Mouse (Mus musculus) lung, postnatal 25 days (tissue): ENCODE measurements around the gene Lasp1.
A peak's percentile ranks its signal among the peaks of the same experiment; 100 is the strongest.

Source experiments
- DNase-seq: peaks from one replicate; pipeline ENCODE4 v3.0.0; 2022; ENCODE audit warnings: low spot score

The Lasp1 gene

DNA sequence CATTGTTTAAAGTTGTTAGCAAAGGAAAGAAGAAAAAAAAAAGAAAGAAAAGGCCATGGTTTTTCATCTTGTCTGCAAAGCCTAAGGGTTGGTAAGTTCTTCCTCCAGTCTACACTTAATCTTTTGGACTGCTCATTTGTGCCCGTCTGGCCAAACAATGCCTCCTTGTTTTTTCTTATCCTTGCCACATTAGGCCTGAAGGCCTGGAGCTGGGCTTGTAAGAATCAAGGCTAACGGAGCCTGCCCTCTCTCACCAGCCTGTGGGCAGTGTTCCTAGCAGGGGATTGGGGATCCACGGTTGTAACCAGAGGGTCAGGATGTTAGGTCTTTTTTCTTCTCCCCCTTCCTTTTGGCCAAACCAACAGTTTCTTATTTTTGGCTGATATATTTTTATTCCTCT is 12.2 kb downstream of the Lasp1 start:
- DNase-seq = no peak

DNA sequence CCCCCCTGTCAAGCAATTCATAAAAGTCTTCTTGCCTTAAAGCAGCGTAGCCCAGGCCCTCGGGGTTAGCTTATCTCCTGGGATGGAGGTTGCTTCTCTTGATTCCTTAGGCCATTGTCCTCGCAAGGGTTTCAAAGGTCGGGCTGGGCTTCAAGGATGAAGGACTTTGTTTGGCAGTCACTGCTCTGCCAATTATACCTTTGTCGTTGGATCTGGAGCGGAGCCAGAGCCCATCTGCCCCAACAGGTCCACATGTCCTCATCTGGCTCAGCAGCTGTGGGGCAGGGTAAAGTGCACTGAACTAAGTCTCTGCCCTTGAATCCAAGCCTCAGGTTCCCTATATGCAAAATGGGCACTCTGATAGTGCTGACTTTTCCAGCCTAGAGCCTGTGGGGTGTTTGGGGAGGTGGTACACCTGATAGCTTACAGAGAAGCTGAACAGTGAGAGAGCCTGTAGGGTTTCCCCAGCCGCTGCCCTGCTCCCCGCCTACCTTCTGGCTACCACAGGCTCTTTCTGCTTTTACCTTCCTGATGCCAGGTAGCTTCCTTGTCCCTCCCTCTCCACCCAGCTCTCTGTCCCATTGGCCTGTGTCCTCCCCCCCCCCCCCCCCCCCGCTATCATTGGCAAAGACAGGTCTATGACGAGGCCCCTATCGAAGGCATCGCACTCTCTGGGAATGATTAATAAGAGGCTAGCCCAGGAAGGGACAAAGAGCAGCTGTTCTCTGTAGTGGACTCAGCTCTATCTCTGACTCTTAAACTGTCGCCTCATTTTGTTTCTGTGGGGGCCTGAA is 13.0 kb downstream of the Lasp1 start:
- no peak for DNase-seq

DNA sequence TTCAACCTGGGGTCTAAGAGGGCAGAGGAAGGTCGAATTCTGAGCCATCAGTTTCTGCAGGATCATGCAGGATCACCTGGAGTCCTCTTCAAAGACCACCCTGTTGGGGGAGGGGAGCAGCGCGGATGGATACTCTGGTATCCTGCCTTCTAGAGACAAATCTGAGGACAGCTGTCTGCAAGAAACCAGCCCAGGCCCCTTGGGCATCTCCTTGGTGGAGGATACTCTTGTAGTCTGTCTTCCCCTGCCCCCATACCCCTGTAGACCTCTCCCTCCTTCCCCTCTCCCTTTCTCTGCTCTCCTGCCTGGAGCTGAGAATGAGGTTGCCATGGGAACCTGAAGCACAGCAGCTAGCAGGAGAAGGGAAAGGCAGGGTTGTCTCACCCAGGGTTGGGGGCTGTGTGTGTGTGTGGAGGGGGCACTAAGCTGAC is 13.7 kb downstream of the Lasp1 start:
- DNase-seq = no peak

DNA sequence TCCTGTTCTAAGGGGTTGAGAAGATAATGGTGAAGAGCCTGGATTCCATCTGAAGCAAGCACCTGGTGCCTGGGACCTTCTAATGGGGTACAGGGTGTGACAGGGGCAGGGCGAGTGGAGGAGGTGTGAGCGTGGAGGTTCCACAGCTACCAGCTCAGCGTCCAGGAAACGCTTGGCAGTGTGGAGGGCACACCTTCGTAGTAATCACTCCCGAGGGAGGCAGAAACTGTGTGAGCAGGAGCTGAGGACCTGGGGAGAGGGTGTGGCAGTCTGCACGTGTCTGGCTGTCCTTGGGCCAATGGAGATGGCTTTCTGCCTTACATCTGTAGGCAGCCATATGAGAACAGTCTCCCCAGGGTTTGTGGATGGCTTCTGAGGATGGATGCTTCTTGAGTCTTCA is 14.3 kb downstream of the Lasp1 start:
- no peak for DNase-seq

DNA sequence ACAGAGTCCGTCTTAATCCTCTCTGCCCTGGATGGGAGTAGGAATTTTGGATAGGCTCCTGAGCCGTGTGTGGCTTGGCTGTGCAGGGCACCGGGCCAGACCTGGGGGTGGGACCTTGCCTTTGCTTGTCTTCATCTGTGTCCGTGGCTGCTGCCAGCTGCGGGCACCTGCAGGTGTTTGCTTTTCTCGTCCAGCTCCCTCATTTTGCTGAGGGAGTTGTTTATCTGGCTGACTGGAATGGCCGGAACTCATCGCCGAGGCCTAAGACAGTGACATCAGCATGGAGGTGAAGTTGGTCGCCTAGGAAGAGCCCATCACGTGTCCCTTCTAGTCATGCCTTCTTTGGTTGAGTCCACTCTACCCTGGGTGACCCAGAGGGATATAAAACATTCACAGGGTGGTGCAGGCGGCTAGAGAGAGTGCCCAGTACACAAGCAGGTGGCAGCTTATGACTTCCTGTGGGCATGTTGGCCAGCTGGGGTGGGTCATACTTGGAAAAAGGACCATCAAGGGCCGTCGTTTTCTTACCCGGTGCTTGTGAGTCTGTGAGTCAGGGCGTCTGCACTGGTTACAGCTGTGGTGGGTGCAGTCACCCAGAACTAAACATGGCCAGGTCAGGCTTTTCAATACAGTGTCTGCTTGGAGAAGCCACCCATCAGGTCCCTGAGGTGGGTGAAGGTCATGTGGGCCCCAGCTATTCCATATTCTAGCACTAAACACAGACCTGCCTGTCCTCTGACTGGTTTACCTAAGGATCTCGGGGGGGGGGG is 15.1 kb downstream of the Lasp1 start:
- no peak for DNase-seq

DNA sequence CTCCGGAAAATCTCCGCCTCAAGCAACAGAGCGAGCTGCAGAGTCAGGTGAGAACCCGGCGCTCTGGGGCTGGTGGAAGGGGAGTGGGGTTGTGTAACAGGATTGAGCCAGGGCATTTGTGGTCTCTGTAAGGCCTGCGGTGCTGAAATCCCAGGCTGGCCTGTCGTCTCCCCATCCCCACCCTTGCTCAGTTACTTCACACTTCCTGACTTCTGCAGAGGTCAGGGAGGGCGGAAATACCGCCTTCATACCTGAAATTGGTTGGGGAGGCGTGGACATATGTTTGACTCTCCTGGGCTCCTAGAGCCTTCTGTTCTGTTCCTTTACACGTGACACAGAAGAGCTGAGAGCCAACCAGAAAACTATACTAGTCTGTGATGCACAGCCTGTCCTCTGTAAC is 16.9 kb downstream of the Lasp1 start:
- no peak for DNase-seq

DNA sequence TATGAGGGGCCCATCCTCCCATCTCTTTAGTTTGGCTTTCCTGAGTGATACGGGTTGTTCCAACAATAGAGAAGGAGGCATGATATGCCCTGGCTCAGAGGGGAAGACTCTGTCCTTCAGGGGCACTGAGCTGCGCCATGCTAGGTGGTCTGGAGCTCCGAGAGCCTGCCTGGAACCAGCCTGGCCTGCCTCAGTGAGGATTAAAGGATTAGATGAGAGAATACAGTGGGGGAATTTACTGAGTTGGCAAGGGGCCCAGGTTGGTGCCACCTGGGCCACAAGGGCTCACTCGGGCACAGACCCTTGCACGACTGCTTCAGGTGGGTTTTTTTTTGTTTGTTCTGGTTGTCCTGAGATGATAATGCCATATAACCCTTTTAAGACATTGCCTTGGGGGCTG is 17.4 kb downstream of the Lasp1 start:
- no peak for DNase-seq

DNA sequence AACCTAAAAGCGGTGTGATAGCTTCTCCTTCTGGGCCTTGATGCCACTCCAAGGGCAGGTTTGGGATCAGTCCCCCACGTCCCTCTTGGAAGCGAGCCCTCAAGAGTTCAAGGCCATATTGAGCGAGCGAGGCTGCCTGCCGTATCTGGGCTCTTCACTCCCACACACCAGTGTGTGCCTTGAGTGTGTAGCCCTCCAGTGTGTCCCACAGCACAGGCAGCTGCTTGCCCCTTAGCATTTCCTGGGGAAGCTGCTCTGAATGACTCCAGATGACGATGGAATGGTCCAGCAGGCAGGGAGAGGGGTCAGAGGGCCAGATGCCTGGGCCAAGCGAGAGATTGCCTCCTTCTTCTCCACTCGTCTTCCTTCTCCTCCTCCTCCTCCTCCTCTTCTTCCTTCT is 18.1 kb downstream of the Lasp1 start:
- DNase-seq = no peak

DNA sequence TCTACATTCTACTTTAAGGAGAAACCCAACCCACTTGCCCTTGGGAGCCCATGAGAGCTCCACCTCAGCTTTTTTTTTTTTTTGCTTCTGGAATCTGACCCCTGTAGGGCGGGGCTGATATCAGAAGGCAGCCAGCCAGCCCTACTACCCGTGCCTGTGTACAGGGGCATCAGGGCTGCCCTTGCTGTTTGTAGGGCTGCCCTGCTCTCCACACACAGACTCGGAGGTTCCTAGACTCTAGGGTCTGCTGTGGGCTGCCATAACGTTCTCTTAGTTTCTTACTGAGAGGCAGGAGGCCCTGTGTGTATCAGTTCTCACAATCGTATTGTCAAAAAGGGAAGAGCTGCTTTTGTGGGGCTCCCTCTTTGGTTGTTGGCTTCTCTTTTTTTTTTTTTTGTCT is 18.6 kb downstream of the Lasp1 start:
- DNase-seq = no peak

DNA sequence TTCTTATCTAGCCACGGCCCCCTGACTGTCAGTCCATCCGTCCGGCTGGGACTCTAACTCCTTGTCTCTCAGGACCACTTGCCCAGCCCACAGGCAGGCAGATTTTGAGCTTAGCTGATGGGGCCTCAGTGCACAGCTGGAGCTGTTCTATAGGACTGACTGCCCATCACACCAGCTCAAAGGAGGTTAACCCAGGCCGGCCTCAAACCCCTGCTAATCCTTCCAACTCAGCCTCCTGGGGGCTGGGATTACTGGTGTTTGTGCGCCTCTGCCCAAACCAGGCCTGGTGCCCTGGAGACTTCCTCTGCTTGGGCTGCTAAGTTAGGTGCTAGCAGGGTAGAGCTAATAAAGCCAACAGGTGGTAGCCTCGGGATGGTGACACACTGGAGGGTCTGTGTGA is 19.2 kb downstream of the Lasp1 start:
- DNase-seq = no peak

DNA sequence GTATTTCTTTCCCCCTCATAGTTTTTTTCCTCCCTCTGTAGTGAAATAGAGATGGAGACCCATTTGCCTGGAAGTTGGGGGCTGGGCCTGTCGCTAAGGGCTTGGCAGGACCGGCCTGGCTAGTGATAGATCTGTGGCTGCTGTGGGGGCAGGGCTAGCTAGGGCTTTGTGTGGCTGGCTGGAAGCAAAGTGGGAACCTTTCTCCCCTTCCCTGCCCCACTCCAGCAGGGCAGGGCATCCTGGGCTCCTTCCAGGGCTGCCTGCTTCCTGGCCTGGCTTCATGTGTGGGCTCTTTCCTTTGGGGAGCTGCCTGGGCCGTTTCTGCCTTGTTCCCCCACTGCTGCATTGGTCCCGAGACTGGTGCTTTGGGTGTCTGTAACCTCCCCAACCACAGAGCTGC is 19.8 kb downstream of the Lasp1 start:
- peak; percentile 48 for DNase-seq

DNA sequence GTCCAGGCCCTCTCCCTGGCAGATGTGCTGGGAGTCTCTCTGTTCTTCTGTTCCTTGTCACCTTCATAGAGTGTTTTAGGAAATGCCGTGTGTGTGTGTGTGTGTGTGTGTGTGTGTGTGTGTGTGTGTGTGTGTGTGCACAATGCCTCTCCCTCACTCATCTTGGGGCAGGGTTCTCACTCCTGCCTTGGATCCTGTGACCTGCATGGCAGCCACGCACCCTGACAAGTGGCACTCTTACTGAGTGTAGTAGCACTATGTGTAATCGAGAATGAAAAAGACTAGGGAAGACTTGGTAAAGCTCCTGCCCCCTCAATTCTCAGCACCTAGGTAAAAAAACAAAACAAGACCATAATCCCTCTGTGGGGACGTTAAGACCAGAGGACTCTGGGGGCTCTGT is 20.3 kb downstream of the Lasp1 start:
- DNase-seq = no peak

DNA sequence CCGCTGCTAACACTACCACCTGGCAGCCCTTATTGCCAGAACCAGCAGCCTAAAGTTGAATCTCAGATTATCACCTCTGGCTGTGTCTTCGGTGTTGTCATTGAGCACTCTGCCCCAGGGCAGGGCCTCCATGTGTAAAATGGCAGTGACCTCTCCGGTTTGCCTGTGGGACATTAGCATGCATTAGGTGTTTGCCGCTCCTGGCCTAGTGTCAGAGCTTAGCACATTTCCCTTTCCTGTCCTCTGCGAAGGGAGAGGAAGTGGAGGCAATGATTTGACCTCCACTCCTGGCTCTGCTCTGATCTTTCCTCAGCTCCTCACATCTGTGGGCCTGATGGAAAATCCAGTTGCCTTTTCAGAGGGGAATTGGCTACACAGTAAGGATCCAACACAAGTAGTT is 21.1 kb downstream of the Lasp1 start:
- DNase-seq = no peak

DNA sequence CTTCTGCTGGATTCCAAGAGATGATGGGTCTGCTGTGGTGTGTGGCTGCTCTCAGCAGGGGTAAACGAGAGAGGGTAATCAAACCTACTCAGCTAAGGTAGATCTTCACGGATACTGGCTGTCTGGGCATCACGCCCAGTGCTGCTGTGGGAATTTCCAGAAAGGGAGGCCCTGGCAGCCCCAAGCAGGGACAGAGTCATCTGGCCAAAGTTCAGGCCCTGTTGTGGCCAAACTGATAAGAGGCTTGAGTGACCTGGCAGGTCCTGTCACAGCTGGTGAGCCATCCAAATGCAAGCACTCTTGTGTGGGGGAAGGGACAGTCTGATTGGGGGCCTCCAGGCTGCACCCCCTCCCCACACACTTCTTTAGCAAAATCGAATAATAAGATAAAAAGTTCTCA is 22.0 kb downstream of the Lasp1 start:
- peak; percentile 63 for DNase-seq

DNA sequence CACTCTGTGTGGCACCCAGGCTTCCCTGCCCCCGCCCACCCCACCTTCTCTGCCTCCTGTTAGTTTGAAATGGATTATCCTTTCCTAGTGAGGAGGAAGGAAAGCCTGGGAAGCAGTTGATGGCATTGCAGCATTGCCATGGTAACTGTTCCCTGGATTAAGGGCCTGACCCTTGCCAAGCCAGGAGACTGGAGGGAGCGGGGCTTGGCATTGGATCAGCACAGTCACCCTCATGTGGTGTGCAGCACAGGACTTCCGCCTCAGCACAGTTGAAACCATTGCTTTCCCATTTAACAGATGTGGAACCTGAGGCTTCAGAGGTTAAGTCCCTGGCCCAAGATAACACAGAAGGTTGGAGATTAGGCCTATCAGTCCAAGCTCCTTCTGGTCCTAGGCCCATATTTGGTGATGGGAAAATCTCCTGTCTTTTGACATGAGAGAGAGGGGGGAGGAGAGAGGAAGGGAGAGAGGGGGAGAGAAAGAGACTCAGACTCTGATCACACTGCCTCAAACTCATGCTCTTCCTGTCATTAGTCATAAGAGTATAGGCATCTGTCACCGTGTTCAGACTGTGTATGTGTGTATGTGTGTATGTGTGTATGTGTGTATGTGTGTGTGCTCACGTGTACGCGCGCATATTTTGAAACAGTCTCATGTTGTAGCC is 22.7 kb downstream of the Lasp1 start:
- no peak for DNase-seq

DNA sequence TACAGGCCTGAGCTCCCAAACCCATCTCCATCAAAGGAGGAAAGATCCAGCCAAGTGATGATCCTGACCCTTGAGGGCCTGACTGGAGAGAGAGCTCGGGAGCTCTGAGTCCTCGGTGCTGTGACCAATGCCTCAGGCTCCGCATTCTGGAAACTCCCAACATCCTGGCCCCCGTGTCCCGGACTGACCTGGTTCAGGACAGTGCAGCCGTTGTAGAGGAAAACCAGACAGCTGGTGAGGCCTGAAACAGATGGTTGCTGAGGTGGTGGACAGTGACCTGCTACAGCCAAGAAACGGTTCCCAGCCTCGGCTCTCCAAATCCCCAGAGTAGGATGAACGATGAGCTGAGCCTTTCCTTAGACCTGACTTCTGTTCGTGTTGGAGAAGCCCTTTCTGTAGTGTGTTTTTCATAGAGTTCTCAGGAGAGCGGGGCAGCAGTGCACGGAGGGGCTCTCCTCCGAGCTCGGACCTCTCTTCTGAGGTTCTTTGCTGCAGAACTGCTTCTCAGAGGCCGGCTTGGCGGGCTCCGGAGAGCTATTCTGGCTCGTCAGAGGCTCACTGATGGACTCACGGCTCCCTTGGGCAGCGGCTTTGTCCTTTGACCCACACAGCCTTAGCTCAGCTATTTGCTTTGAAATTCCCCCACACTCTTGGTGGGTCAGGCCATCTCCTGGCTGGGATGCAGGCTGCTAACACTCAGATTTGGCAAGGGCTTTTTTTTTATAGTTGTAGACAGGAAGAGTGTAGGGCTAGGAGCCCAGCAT is 24.2 kb downstream of the Lasp1 start:
- no peak for DNase-seq

DNA sequence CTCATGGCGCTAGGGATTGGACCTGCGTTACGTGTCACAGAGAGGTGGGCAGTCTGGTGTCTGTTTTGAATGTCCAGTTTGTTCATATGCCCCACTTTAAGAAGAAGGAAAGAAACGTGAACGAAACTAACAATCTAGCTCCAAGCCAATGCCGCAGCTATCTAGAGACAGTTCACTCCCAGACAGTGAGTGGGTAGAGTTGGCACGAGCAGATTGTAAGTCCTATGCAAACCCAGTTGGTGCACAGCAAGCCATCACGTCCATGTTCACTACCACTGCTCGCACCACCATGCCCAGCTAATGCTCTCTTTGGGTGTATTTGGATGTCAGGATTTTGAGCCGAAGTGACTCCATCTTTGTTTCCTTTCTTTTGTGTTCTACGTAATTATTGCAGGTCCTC is 25.4 kb downstream of the Lasp1 start:
- DNase-seq = no peak

DNA sequence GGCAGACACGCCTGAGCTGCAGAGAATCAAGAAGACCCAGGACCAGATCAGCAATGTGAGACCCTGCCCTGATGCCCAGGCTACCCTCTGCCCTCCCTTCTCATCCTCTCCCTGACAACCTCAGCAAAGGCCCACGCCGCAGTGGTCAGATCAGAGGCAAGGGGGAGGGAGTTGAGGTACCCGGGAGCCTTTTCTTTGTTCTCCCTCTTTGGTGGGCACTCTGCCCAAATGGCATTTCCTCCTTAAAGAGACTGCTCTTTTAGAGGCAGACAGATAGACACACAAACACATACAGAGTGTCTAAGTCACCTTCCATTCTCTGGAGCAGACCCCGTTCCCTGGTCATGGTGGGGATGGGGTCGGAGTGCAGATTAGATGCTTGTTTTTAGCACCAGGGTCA is 26.1 kb downstream of the Lasp1 start:
- no peak for DNase-seq

DNA sequence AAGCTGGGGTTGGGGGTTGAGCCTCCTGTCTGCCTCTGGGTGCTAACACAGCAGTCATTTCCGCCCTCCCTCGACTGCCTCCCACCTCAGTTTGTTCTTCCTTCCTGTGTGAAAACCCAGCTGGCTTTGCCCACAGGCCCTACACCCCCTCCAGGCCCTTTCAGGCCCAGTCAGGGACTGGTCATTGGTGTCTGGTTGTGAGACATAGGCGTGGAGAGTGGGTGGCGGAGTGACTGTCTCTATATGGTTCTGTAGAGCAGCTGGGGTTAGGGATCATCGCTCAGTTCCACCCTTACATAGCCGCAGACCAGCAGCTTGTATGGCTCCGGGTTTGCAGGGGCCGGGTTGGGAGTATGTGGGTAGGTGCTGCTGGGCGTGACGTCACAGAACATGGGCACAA is 26.5 kb downstream of the Lasp1 start:
- no peak for DNase-seq

DNA sequence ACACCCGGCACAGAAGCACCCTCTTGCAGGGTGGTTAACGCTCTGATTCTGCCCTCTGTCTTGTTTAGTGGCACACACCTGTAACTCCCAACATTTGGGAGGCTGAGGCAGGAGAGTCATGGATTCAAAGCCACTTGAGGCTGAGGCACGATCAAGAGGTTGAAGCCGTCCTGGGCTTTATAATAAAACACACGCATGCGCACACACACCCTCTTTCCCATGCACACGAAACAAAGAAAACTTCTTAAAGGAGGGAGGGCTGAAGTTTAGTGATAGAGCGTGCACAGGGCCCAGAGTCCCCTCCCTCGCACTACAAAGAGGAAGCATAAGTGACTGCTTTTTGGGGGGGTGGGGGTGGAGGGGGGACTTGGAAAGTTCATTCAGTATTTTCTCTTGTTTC is 27.2 kb downstream of the Lasp1 start:
- no peak for DNase-seq

DNA sequence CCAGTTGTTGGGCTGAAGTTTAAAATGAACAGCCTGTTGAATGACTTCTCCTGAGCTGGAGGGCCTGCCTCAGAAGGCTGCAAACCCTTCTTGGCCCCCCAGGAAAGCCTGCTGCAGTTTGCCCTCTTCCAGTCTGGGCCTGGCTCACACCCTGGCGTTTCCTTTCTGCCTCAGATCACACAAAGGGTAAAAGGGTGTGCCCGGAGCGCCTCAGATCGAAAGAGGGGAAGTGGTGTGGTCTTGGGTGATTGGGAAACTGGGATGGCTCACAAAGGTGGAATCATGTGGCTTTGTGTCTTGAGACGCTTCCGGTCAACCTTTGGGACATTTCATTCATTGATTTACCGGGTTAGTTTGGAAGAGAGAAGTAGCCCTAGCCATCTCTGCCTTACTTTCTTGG is 27.6 kb downstream of the Lasp1 start:
- no peak for DNase-seq

DNA sequence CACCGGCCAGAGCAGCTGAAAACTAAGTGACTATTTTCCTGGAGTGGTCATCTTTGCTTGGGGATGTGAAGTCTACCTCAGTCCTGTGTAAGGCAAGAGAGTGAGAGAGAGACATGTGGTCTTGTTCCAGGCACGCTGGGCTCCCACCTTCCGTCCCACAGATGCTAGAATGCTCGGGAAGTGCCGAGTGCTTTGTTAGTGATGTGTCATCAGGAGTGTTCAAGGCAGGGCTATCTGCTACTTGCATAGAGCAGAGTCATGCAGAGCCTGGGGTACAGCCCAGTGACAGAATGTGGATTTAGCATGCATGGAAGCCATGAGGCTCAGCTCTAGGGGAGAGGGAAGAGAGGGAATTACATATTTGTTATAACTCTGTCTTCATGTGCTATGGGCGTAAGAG is 28.9 kb downstream of the Lasp1 start:
- DNase-seq = no peak
